Mouse (Mus musculus) G1E (cell line): ENCODE measurements around the gene Galnt17.

Source experiments
- CTCF ChIP-seq: IDR thresholded peaks from 2 replicates; pipeline ENCODE4 v1.5.1; 2012; ENCODE audit warnings: low read depth, low read length, inconsistent platforms, mixed read lengths
- GATA1 ChIP-seq: IDR thresholded peaks from 2 replicates; pipeline ENCODE4 v1.6.1; 2012; ENCODE audit warnings: borderline replicate concordance, low read length, inconsistent platforms, mixed read lengths
- POLR2AphosphoS5 ChIP-seq: IDR thresholded peaks from 2 replicates; pipeline ENCODE4 v1.6.1; 2012; ENCODE audit warnings: low read depth, low read length, inconsistent platforms; ENCODE audit not compliant: insufficient replicate concordance

- TF ChIP-seq CTCF (no peak), GATA1 (no peak), POLR2AphosphoS5 (no peak)
These were observed 369.2 kb downstream of the Galnt17 start for GRCm38 (mm10) chr5:130938911-130939608.
